Mouse (Mus musculus): ENCODE results near the gene Cnga4.

- TF ChIP-seq POLR2A (IDR thresholded peaks at IDR 0.05; ENCODE audit: borderline replicate concordance, extremely low read depth, low read depth, low read length) (no peak), CTCF (IDR thresholded peaks at IDR 0.05; ENCODE audit: insufficient read depth, low read length) (no peak)
Observed at GRCm38 (mm10) chr7:105420903-105421302, 16.5 kb downstream of the Cnga4 start.

All from lung, adult 2 months (tissue).